Mouse (Mus musculus): Measurements from ENCODE around the gene Commd7. TPM values are rescaled to one million over a fixed set of nuclear protein-coding genes. Genes with fewer than 3 reads are reported as not detected.
A peak's percentile ranks its signal among the peaks of the same experiment; 100 is the strongest.

Gene Commd7
- total and polyA plus RNA-seq, 2 experiments = 6.3 to 13.7 TPM

- TF ChIP-seq POLR2A (IDR thresholded peaks at IDR 0.05; ENCODE audit: extremely low read depth, insufficient read depth, low read length) = no peak
- TF ChIP-seq CTCF (IDR thresholded peaks at IDR 0.05; ENCODE audit: low read depth, low read length) = no peak
- H3K36me3 ChIP-seq (ENCODE audit: control insufficient read depth, insufficient read depth, low read length) = no peaks in the 10 kb centered on the region
- WGBS = 62% methylated on average over 15 of the region's 15 CpGs
- H3K27me3 ChIP-seq (ENCODE audit: control insufficient read depth, insufficient read depth, low read length) = no peaks in the 10 kb centered on the region
- no peak for DNase-seq (ENCODE audit: extremely low read depth, low read depth, low spot score)
- H3K4me3 ChIP-seq (ENCODE audit: insufficient read depth, low read depth, low read length) = no peak overlapping the region
- H3K79me2 ChIP-seq (ENCODE audit: control insufficient read depth, insufficient read depth, low read length) = no peaks in the 10 kb centered on the region
- H3K9ac ChIP-seq (ENCODE audit: low read depth, low read length) = no peak overlapping the region
- no peak overlapping the region for H3K27ac ChIP-seq (replicated peaks; ENCODE audit: insufficient read depth, low read depth, low read length)
- H3K4me1 ChIP-seq (ENCODE audit: control insufficient read depth, insufficient read depth, low read length) = no peaks in the 10 kb centered on the region
Measured at GRCm38 (mm10) chr2:153638977-153639680, 6.5 kb upstream of the Commd7 start.

- no peak overlapping the region for H3K27ac ChIP-seq (replicated peaks; ENCODE audit: insufficient read depth, low read depth, low read length)
- WGBS = 97% methylated on average over 5 of the region's 5 CpGs
Measured at GRCm38 (mm10) chr2:153633259-153633658, 678 bp upstream of the Commd7 start.

GRCm38 (mm10) chr2:153632871-153633226 is 268 bp upstream of the Commd7 start:
- no peak for DNase-seq (ENCODE audit: extremely low read depth, low read depth, low spot score)
- Histone ChIP-seq H3K9ac (ENCODE audit: low read depth, low read length) (peak overlapping the region; percentile 96), H3K36me3 (ENCODE audit: control insufficient read depth, insufficient read depth, low read length) (peaks cover 4% of the 10 kb centered on the region), H3K4me1 (ENCODE audit: control insufficient read depth, insufficient read depth, low read length) (peaks cover 12% of the 10 kb centered on the region), H3K79me2 (ENCODE audit: control insufficient read depth, insufficient read depth, low read length) (no peaks in the 10 kb centered on the region; the same call in 1 of the 2 replicates), H3K4me3 (ENCODE audit: insufficient read depth, low read depth, low read length) (peak overlapping the region; percentile 89), H3K27ac (replicated peaks; ENCODE audit: insufficient read depth, low read depth, low read length) (peak overlapping the region; percentile 59), H3K27me3 (ENCODE audit: control insufficient read depth, insufficient read depth, low read length) (no peaks in the 10 kb centered on the region)
- TF ChIP-seq CTCF (IDR thresholded peaks at IDR 0.05; ENCODE audit: low read depth, low read length) (no peak), POLR2A (IDR thresholded peaks at IDR 0.05; ENCODE audit: extremely low read depth, insufficient read depth, low read length) (no peak)
- 17% methylated on average over 2 of the region's 2 CpGs for WGBS

More at GRCm38 (mm10) chr2:153633259-153633658, 678 bp upstream of the Commd7 start:
- no peak for DNase-seq (ENCODE audit: extremely low read depth, low read depth, low spot score)
- Histone ChIP-seq H3K9ac (ENCODE audit: low read depth, low read length) (no peak overlapping the region), H3K79me2 (ENCODE audit: control insufficient read depth, insufficient read depth, low read length) (no peaks in the 10 kb centered on the region; the same call in 1 of the 2 replicates), H3K4me3 (ENCODE audit: insufficient read depth, low read depth, low read length) (no peak overlapping the region), H3K27me3 (ENCODE audit: control insufficient read depth, insufficient read depth, low read length) (no peaks in the 10 kb centered on the region), H3K4me1 (ENCODE audit: control insufficient read depth, insufficient read depth, low read length) (peaks cover 12% of the 10 kb centered on the region), H3K36me3 (ENCODE audit: control insufficient read depth, insufficient read depth, low read length) (peaks cover under 1% of the 10 kb centered on the region)
- TF ChIP-seq CTCF (IDR thresholded peaks at IDR 0.05; ENCODE audit: low read depth, low read length) = no peak

- Histone ChIP-seq H3K79me2 (ENCODE audit: control insufficient read depth, insufficient read depth, low read length) (no peaks in the 10 kb centered on the region; the same call in 1 of the 2 replicates), H3K27ac (replicated peaks; ENCODE audit: insufficient read depth, low read depth, low read length) (no peak overlapping the region), H3K4me3 (ENCODE audit: insufficient read depth, low read depth, low read length) (no peak overlapping the region), H3K4me1 (ENCODE audit: control insufficient read depth, insufficient read depth, low read length) (peaks cover 12% of the 10 kb centered on the region), H3K36me3 (ENCODE audit: control insufficient read depth, insufficient read depth, low read length) (peaks cover 12% of the 10 kb centered on the region), H3K27me3 (ENCODE audit: control insufficient read depth, insufficient read depth, low read length) (no peaks in the 10 kb centered on the region), H3K9ac (ENCODE audit: low read depth, low read length) (no peak overlapping the region)
- TF ChIP-seq POLR2A (IDR thresholded peaks at IDR 0.05; ENCODE audit: extremely low read depth, insufficient read depth, low read length) = no peak
- TF ChIP-seq CTCF (IDR thresholded peaks at IDR 0.05; ENCODE audit: low read depth, low read length) = no peak
- 80% methylated on average over 3 of the region's 3 CpGs for WGBS
- no peak for DNase-seq (ENCODE audit: extremely low read depth, low read depth, low spot score)
Measured at GRCm38 (mm10) chr2:153630950-153631349, 1.6 kb downstream of the Commd7 start.

- Histone ChIP-seq H3K79me2 (ENCODE audit: control insufficient read depth, insufficient read depth, low read length) (no peaks in the 10 kb centered on the region), H3K27me3 (ENCODE audit: control insufficient read depth, insufficient read depth, low read length) (no peaks in the 10 kb centered on the region), H3K4me1 (ENCODE audit: control insufficient read depth, insufficient read depth, low read length) (no peaks in the 10 kb centered on the region), H3K9ac (ENCODE audit: low read depth, low read length) (no peak overlapping the region), H3K27ac (replicated peaks; ENCODE audit: insufficient read depth, low read depth, low read length) (no peak overlapping the region), H3K36me3 (ENCODE audit: control insufficient read depth, insufficient read depth, low read length) (peaks cover 63% of the 10 kb centered on the region), H3K4me3 (ENCODE audit: insufficient read depth, low read depth, low read length) (no peak overlapping the region)
- WGBS = 88% methylated on average over 10 of the region's 10 CpGs
- TF ChIP-seq POLR2A (IDR thresholded peaks at IDR 0.05; ENCODE audit: extremely low read depth, insufficient read depth, low read length) = no peak
- TF ChIP-seq CTCF (IDR thresholded peaks at IDR 0.05; ENCODE audit: low read depth, low read length) = no peak
- DNase-seq (ENCODE audit: extremely low read depth, low read depth, low spot score) = no peak
Measured at GRCm38 (mm10) chr2:153622449-153622848, 10.1 kb downstream of the Commd7 start.

- Histone ChIP-seq H3K9ac (ENCODE audit: low read depth, low read length) (no peak overlapping the region), H3K4me1 (ENCODE audit: control insufficient read depth, insufficient read depth, low read length) (no peaks in the 10 kb centered on the region), H3K27ac (replicated peaks; ENCODE audit: insufficient read depth, low read depth, low read length) (no peak overlapping the region), H3K4me3 (ENCODE audit: insufficient read depth, low read depth, low read length) (no peak overlapping the region), H3K27me3 (ENCODE audit: control insufficient read depth, insufficient read depth, low read length) (no peaks in the 10 kb centered on the region), H3K36me3 (ENCODE audit: control insufficient read depth, insufficient read depth, low read length) (peaks cover 42% of the 10 kb centered on the region), H3K79me2 (ENCODE audit: control insufficient read depth, insufficient read depth, low read length) (no peaks in the 10 kb centered on the region)
- 82% methylated on average over 10 of the region's 10 CpGs for WGBS
- DNase-seq (ENCODE audit: extremely low read depth, low read depth, low spot score) = no peak
- no peak for TF ChIP-seq POLR2A (IDR thresholded peaks at IDR 0.05; ENCODE audit: extremely low read depth, insufficient read depth, low read length)
- TF ChIP-seq CTCF (IDR thresholded peaks at IDR 0.05; ENCODE audit: low read depth, low read length) = no peak
Measured at GRCm38 (mm10) chr2:153618889-153619288, 13.7 kb downstream of the Commd7 start.
